Mouse (Mus musculus): Measurements from ENCODE around the gene Rps18. TPM values are rescaled to one million over a fixed set of nuclear protein-coding genes. Genes with fewer than 3 reads are reported as not detected.
"Not testable (repeated sequence)": the region's sequence is repeated elsewhere in the genome, so short reads cannot be mapped to it uniquely, and the experiment has no call there.

The Rps18 gene
- polyA plus RNA-seq, 1 experiment from 2014 or later: 1,302 TPM

- ATAC-seq (ENCODE audit: low FRiP score) (no peak; the same call in 1 of the 2 replicates), DNase-seq (ENCODE audit: low spot score, missing footprints) (peak; percentile 92)
- Histone ChIP-seq H3K27ac (ENCODE audit: low read depth, low read length) (peak overlapping the region; percentile 65), H3K4me1 (ENCODE audit: control insufficient read depth, insufficient read depth, low read length) (peaks cover 15% of the 10 kb centered on the region), H3K36me3 (ENCODE audit: control insufficient read depth, insufficient read depth, low read length) (peaks cover 10% of the 10 kb centered on the region), H3K4me2 (peak overlapping the region; percentile 99), H3K27me3 (ENCODE audit: control insufficient read depth, insufficient read depth, low read length) (no peaks in the 10 kb centered on the region), H3K4me3 (ENCODE audit: low read depth, low read length) (peak overlapping the region; percentile 83), H3K9ac (ENCODE audit: low read length) (peak overlapping the region; percentile 78), H3K9me3 (ENCODE audit: control insufficient read depth, low read length) (no peaks in the 10 kb centered on the region)
- under 1% methylated on average over 43 of the region's 44 CpGs for WGBS
Observed at GRCm38 (mm10) chr17:33908331-33909076, 47.3 kb downstream of the Rps18 start.

DNA sequence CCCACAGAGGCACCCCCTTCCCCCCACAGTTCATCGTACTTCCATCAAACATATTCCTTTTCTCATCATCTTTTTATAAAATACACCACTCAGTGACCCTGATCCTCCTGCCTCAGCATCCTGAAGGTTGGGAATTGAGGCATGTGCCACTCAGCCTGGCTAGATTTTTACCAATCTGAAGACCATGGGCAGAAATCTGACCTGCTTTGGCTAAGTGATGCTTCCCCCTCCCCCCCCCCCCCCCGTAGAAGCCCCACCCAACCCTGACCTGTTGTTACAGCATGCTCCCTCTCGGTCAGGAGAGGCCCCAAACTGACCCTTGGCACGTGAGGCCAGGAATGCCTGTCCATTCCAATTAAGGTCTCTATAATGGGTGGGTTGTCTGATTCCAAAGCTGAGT is 51.0 kb downstream of the Rps18 start, which contains the start of gene Platr17:
Gene Platr17 (plus strand): TSS at position 301 of the 400 bp plus-strand sequence.
- ATAC-seq (ENCODE audit: low FRiP score); H3K9ac ChIP-seq (ENCODE audit: low read length); DNase-seq (ENCODE audit: low spot score, missing footprints); H3K27ac ChIP-seq (ENCODE audit: low read depth, low read length); H3K4me3 ChIP-seq (ENCODE audit: low read depth, low read length); H3K36me3 ChIP-seq (ENCODE audit: control insufficient read depth, insufficient read depth, low read length); H3K4me2 ChIP-seq; H3K9me3 ChIP-seq (ENCODE audit: control insufficient read depth, low read length); H3K27me3 ChIP-seq (ENCODE audit: control insufficient read depth, insufficient read depth, low read length); H3K4me1 ChIP-seq (ENCODE audit: control insufficient read depth, insufficient read depth, low read length): not testable (repeated sequence)
- 37% methylated on average over 3 of the region's 4 CpGs for WGBS

- H3K9me3 ChIP-seq (ENCODE audit: control insufficient read depth, low read length); H3K4me1 ChIP-seq (ENCODE audit: control insufficient read depth, insufficient read depth, low read length); H3K27ac ChIP-seq (ENCODE audit: low read depth, low read length); H3K4me3 ChIP-seq (ENCODE audit: low read depth, low read length); DNase-seq (ENCODE audit: low spot score, missing footprints); H3K4me2 ChIP-seq; H3K36me3 ChIP-seq (ENCODE audit: control insufficient read depth, insufficient read depth, low read length); H3K9ac ChIP-seq (ENCODE audit: low read length); H3K27me3 ChIP-seq (ENCODE audit: control insufficient read depth, insufficient read depth, low read length); ATAC-seq (ENCODE audit: low FRiP score): not testable (repeated sequence)
- 74% methylated on average over 6 of the region's 6 CpGs for WGBS
Observed at GRCm38 (mm10) chr17:33903911-33904651, 51.7 kb downstream of the Rps18 start.

- Histone ChIP-seq H3K36me3 (ENCODE audit: control insufficient read depth, insufficient read depth, low read length) (no peaks in the 10 kb centered on the region), H3K27ac (ENCODE audit: low read depth, low read length) (no peak overlapping the region), H3K4me2 (no peak overlapping the region), H3K9ac (ENCODE audit: low read length) (no peak overlapping the region), H3K4me3 (ENCODE audit: low read depth, low read length) (no peak overlapping the region), H3K27me3 (ENCODE audit: control insufficient read depth, insufficient read depth, low read length) (no peaks in the 10 kb centered on the region), H3K9me3 (ENCODE audit: control insufficient read depth, low read length) (no peaks in the 10 kb centered on the region), H3K4me1 (ENCODE audit: control insufficient read depth, insufficient read depth, low read length) (no peaks in the 10 kb centered on the region)
- DNase-seq (ENCODE audit: low spot score, missing footprints) (no peak), ATAC-seq (ENCODE audit: low FRiP score) (no peak)
- WGBS: 80% methylated on average over 7 of the region's 7 CpGs
Observed at GRCm38 (mm10) chr17:33902491-33902890, 53.3 kb downstream of the Rps18 start.

DNA sequence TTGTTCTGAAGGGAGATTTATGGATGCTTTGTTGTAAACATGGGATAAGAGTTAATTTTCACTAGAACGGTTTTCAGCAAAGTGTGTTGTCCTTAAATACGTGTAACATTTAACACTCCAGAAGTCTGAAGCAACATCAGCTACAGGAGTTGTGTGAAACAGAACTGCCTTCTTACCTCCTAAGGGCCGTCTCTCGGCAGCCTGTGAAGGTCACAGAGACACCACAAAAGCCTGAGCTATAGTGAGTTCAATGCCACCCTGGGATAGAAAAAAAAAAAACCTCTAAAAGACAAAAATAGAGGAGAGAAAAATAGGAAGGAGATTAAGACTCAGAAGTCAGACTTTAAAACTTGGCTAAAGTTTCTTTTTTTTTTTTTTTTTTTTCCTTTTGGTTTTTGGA is 53.7 kb downstream of the Rps18 start:
- ATAC-seq (ENCODE audit: low FRiP score) (no peak), DNase-seq (ENCODE audit: low spot score, missing footprints) (no peak)
- Histone ChIP-seq H3K9me3 (ENCODE audit: control insufficient read depth, low read length) (no peaks in the 10 kb centered on the region), H3K4me3 (ENCODE audit: low read depth, low read length) (no peak overlapping the region), H3K9ac (ENCODE audit: low read length) (no peak overlapping the region), H3K36me3 (ENCODE audit: control insufficient read depth, insufficient read depth, low read length) (no peaks in the 10 kb centered on the region), H3K27ac (ENCODE audit: low read depth, low read length) (no peak overlapping the region), H3K4me2 (no peak overlapping the region), H3K27me3 (ENCODE audit: control insufficient read depth, insufficient read depth, low read length) (no peaks in the 10 kb centered on the region), H3K4me1 (ENCODE audit: control insufficient read depth, insufficient read depth, low read length) (no peaks in the 10 kb centered on the region)
- 79% methylated on average over 4 of the region's 4 CpGs for WGBS

Other genes with a start within 250 kb of the Rps18 start
- gene March2, start 237.3 kb downstream of the Rps18 start, polyA plus RNA-seq (2014; fragmentation: Nextera tagmentation; extraction: Ambion mirVana): 37.3 and 39.0 TPM in 2 replicates
- gene Rab11b, start 195.5 kb downstream of the Rps18 start, polyA plus RNA-seq (2014; fragmentation: Nextera tagmentation; extraction: Ambion mirVana): 295 and 314 TPM in 2 replicates
- gene Angptl4, start 174.2 kb downstream of the Rps18 start, polyA plus RNA-seq (2014; fragmentation: Nextera tagmentation; extraction: Ambion mirVana): 20.6 and 21.4 TPM in 2 replicates
- gene Kank3, start 145.5 kb downstream of the Rps18 start, polyA plus RNA-seq (2014; fragmentation: Nextera tagmentation; extraction: Ambion mirVana): 18.3 and 23.9 TPM in 2 replicates
- 748 and 845 TPM in 2 replicates for gene Rps28, start 131.4 kb downstream of the Rps18 start, polyA plus RNA-seq (2014; fragmentation: Nextera tagmentation; extraction: Ambion mirVana)
- gene Ndufa7, start 131.4 kb downstream of the Rps18 start, polyA plus RNA-seq (2014; fragmentation: Nextera tagmentation; extraction: Ambion mirVana): 408 and 456 TPM in 2 replicates
- 67.5 and 70.5 TPM in 2 replicates for gene Cd320, start 112.9 kb downstream of the Rps18 start, polyA plus RNA-seq (2014; fragmentation: Nextera tagmentation; extraction: Ambion mirVana)
- not detected in 2 replicates for gene Gm7029, start 82.2 kb downstream of the Rps18 start, polyA plus RNA-seq (2014; fragmentation: Nextera tagmentation; extraction: Ambion mirVana)
- gene Kifc1, start 65.3 kb downstream of the Rps18 start, polyA plus RNA-seq (2014; fragmentation: Nextera tagmentation; extraction: Ambion mirVana): 8.1 and 11.4 TPM in 2 replicates
- gene Platr17, start 50.9 kb downstream of the Rps18 start, polyA plus RNA-seq (2014; fragmentation: Nextera tagmentation; extraction: Ambion mirVana): 0.22 TPM in 1 of 2 replicates, not detected in the other
- 59.5 and 60.4 TPM in 2 replicates for gene Daxx, start 46.6 kb downstream of the Rps18 start, polyA plus RNA-seq (2014; fragmentation: Nextera tagmentation; extraction: Ambion mirVana)
- gene Tapbp, start 40.1 kb downstream of the Rps18 start, polyA plus RNA-seq (2014; fragmentation: Nextera tagmentation; extraction: Ambion mirVana): 13.6 and 14.8 TPM in 2 replicates
- 8.0 and 9.4 TPM in 2 replicates for gene Zbtb22, start 40.1 kb downstream of the Rps18 start, polyA plus RNA-seq (2014; fragmentation: Nextera tagmentation; extraction: Ambion mirVana)
- 29.3 and 33.6 TPM in 2 replicates for gene Rgl2, start 26.5 kb downstream of the Rps18 start, polyA plus RNA-seq (2014; fragmentation: Nextera tagmentation; extraction: Ambion mirVana)
- 206 and 208 TPM in 2 replicates for gene Pfdn6, start 15.7 kb downstream of the Rps18 start, polyA plus RNA-seq (2014; fragmentation: Nextera tagmentation; extraction: Ambion mirVana)
- gene Wdr46, start 15.3 kb downstream of the Rps18 start, polyA plus RNA-seq (2014; fragmentation: Nextera tagmentation; extraction: Ambion mirVana): 27.4 and 28.9 TPM in 2 replicates
- gene B3galt4, start 4.5 kb downstream of the Rps18 start, polyA plus RNA-seq (2014; fragmentation: Nextera tagmentation; extraction: Ambion mirVana): 3.4 and 4.2 TPM in 2 replicates
- gene Vps52, start 189 bp downstream of the Rps18 start, polyA plus RNA-seq (2014; fragmentation: Nextera tagmentation; extraction: Ambion mirVana): 36.3 and 36.5 TPM in 2 replicates
- 30.0 and 37.2 TPM in 2 replicates for gene H2-K1, start 44.3 kb upstream of the Rps18 start, polyA plus RNA-seq (2014; fragmentation: Nextera tagmentation; extraction: Ambion mirVana)
- gene Ring1, start 68.7 kb upstream of the Rps18 start, polyA plus RNA-seq (2014; fragmentation: Nextera tagmentation; extraction: Ambion mirVana): 5.5 and 7.1 TPM in 2 replicates
- gene H2-Ke6, start 72.1 kb upstream of the Rps18 start, polyA plus RNA-seq (2014; fragmentation: Nextera tagmentation; extraction: Ambion mirVana): 95.4 and 99.0 TPM in 2 replicates
- 85.1 and 97.4 TPM in 2 replicates for gene Slc39a7, start 75.7 kb upstream of the Rps18 start, polyA plus RNA-seq (2014; fragmentation: Nextera tagmentation; extraction: Ambion mirVana)
- 17.2 and 17.9 TPM in 2 replicates for gene Rxrb, start 75.8 kb upstream of the Rps18 start, polyA plus RNA-seq (2014; fragmentation: Nextera tagmentation; extraction: Ambion mirVana)
- 0.52 and 1.4 TPM in 2 replicates for gene Col11a2, start 83.4 kb upstream of the Rps18 start, polyA plus RNA-seq (2014; fragmentation: Nextera tagmentation; extraction: Ambion mirVana)
- gene H2-Oa, start 136.3 kb upstream of the Rps18 start, polyA plus RNA-seq (2014; fragmentation: Nextera tagmentation; extraction: Ambion mirVana): 0.19 and 0.33 TPM in 2 replicates
- 8.0 and 9.5 TPM in 2 replicates for gene H2-DMa, start 163.5 kb upstream of the Rps18 start, polyA plus RNA-seq (2014; fragmentation: Nextera tagmentation; extraction: Ambion mirVana)
- gene Brd2, start 166.6 kb upstream of the Rps18 start, polyA plus RNA-seq (2014; fragmentation: Nextera tagmentation; extraction: Ambion mirVana): 98.7 and 99.2 TPM in 2 replicates
- gene H2-DMb2, start 187.3 kb upstream of the Rps18 start, polyA plus RNA-seq (2014; fragmentation: Nextera tagmentation; extraction: Ambion mirVana): not detected in 2 replicates
- gene H2-DMb1, start 197.1 kb upstream of the Rps18 start, polyA plus RNA-seq (2014; fragmentation: Nextera tagmentation; extraction: Ambion mirVana): 0.25 and 0.38 TPM in 2 replicates
- gene Tap1, start 231.6 kb upstream of the Rps18 start, polyA plus RNA-seq (2014; fragmentation: Nextera tagmentation; extraction: Ambion mirVana): 0.77 and 1.7 TPM in 2 replicates
- 1.0 and 1.3 TPM in 2 replicates for gene Psmb9, start 231.8 kb upstream of the Rps18 start, polyA plus RNA-seq (2014; fragmentation: Nextera tagmentation; extraction: Ambion mirVana)
- 1.8 and 2.1 TPM in 2 replicates for gene Psmb8, start 241.7 kb upstream of the Rps18 start, polyA plus RNA-seq (2014; fragmentation: Nextera tagmentation; extraction: Ambion mirVana)
- 0.27 and 0.63 TPM in 2 replicates for gene Tap2, start 247.5 kb upstream of the Rps18 start, polyA plus RNA-seq (2014; fragmentation: Nextera tagmentation; extraction: Ambion mirVana)

Measured in midbrain, embryonic 11.5 days (tissue).